Comparison of ENCODE assay signal across 14 mouse cellular contexts in the genomic region with DNA sequence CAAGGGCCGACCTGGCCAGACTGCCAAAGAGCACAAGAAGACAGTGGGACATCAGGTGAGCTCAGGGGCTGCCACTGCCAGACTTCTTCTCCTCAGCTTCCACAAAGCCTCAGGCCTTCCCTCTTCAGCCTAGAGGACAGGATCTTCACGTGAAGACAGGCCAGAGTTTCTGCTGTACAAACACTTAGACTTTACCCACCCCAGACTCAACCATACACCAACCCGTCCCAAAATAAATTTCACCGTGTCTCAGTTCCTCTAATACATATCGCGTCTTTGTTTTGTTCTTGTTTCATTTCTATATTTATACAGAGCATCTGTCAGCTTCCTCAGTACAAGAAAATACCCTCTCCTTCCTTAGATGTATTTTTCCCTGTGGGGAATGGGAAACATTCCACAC.
DNase-seq lines count a peak whose midpoint lies in the region; ATAC-seq lines count a peak whose summit lies in the region.
"Had no signal": no experiment of that assay in that cellular context is flagged by ENCODE, and none has a peak within 500 bp of the region (broad histone marks: within the 10 kb centered on the region; RNA-seq: fewer than 3 reads in every experiment).

No protein-coding gene starts in this region.

- intact Hi-C loops in left cerebral cortex, postnatal 10 days (cut with DNase I) = no loop called here

- H3K36me3 ChIP-seq in embryonic facial prominence, embryonic 14.5 days (ENCODE audit: control insufficient read depth, insufficient read depth, low read length) = peaks cover 33% of the 10 kb centered on the region
- H3K36me3 ChIP-seq in embryonic facial prominence, embryonic 10.5 days (replicated peaks) = peaks cover 60% of the 10 kb centered on the region
- H3K36me3 ChIP-seq in intestine, embryonic 15.5 days = no peaks in the 10 kb centered on the region

- WGBS in embryonic facial prominence, embryonic 14.5 days = 85% methylated on average over 6 of the region's 6 CpGs
- WGBS in embryonic facial prominence, embryonic 10.5 days = 92% methylated on average over 6 of the region's 6 CpGs
- WGBS in intestine, embryonic 15.5 days = 78% methylated on average over 6 of the region's 6 CpGs

- H3K4me1 ChIP-seq in embryonic facial prominence, embryonic 14.5 days (ENCODE audit: control insufficient read depth, insufficient read depth, low read length) = no peaks in the 10 kb centered on the region
- H3K4me1 ChIP-seq in embryonic facial prominence, embryonic 10.5 days = no peaks in the 10 kb centered on the region
- H3K4me1 ChIP-seq in intestine, embryonic 15.5 days (replicated peaks) = no peaks in the 10 kb centered on the region

- peak; percentile 5 for DNase-seq in embryonic facial prominence, embryonic 14.5 days (ENCODE audit: low spot score)
- DNase-seq in embryonic facial prominence, embryonic 10.5 days (ENCODE audit: low spot score) = no peak
- peak; percentile 8 for DNase-seq in left cerebral cortex, adult 11 months (ENCODE audit: low spot score)
- no peak for DNase-seq in left cerebral cortex, postnatal 10 days (ENCODE audit: extremely low spot score in 1 of 2, low spot score in 2 of 2)
- DNase-seq in skeletal muscle tissue, adult 2 months (ENCODE audit: low read depth, low spot score) = peak; percentile 7
- DNase-seq in c-Kit-positive CD71-positive TER-119-positive erythroid progenitor cells, embryonic 14.5 days (ENCODE audit: low spot score) = no peak
- DNase-seq: adrenal gland, postnatal 14 days; cerebellum, adult 18-20 months; embryo, embryonic 11 days; thymus, adult 2 months had no signal

- no peaks in the 10 kb centered on the region for H3K9me3 ChIP-seq in embryonic facial prominence, embryonic 14.5 days (ENCODE audit: control insufficient read depth, low read length)
- no peaks in the 10 kb centered on the region for H3K9me3 ChIP-seq in embryonic facial prominence, embryonic 10.5 days
- no peaks in the 10 kb centered on the region for H3K9me3 ChIP-seq in intestine, embryonic 15.5 days

- no peak overlapping the region for H3K4me3 ChIP-seq in embryonic facial prominence, embryonic 14.5 days (ENCODE audit: low read depth, low read length)
- H3K4me3 ChIP-seq in embryonic facial prominence, embryonic 10.5 days = no peak overlapping the region
- no peak overlapping the region for H3K4me3 ChIP-seq in intestine, embryonic 15.5 days (replicated peaks)

- ATAC-seq in embryonic facial prominence, embryonic 14.5 days (ENCODE audit: low read depth) = no peak
- ATAC-seq in common myeloid progenitor, adult 5-6 weeks (replicated peaks; ENCODE audit: low read depth, poor library complexity, severe bottlenecking) = 0 out of 2 replicates have a peak, but pooled peaks have one; percentile 32
- ATAC-seq in intestine, embryonic 15.5 days = no peak
- ATAC-seq: inflammation-experienced regulatory T-cells, adult 6 months had no signal

- no peak overlapping the region for H3K4me2 ChIP-seq in embryonic facial prominence, embryonic 14.5 days (ENCODE audit: low read depth, low read length)
- H3K4me2 ChIP-seq in intestine, embryonic 15.5 days (replicated peaks) = no peak overlapping the region

- H3K27me3 ChIP-seq in embryonic facial prominence, embryonic 14.5 days (replicated peaks; ENCODE audit: control insufficient read depth, insufficient read depth, low read length) = no peaks in the 10 kb centered on the region
- no peaks in the 10 kb centered on the region for H3K27me3 ChIP-seq in embryonic facial prominence, embryonic 10.5 days (replicated peaks; ENCODE audit: low read depth, poor library complexity, severe bottlenecking)
- no peaks in the 10 kb centered on the region for H3K27me3 ChIP-seq in intestine, embryonic 15.5 days (replicated peaks)

- H3K9ac ChIP-seq in embryonic facial prominence, embryonic 14.5 days (ENCODE audit: low read depth, low read length) = no peak overlapping the region
- H3K9ac ChIP-seq in intestine, embryonic 15.5 days = no peak overlapping the region
- H3K9ac ChIP-seq: liver, embryonic 14.5 days had no signal

- no peak overlapping the region for H3K27ac ChIP-seq in embryonic facial prominence, embryonic 14.5 days (replicated peaks; ENCODE audit: low read depth, low read length)
- no peak overlapping the region for H3K27ac ChIP-seq in embryonic facial prominence, embryonic 10.5 days (replicated peaks)
- no peak overlapping the region for H3K27ac ChIP-seq in intestine, embryonic 15.5 days
- H3K27ac ChIP-seq: liver, embryonic 14.5 days had no signal

Comparison
In these comparisons a context has a peak if more than half of its experiments do, and no peak if none do; other contexts are left out.
1. DNase-seq: peak in embryonic facial prominence, embryonic 14.5 days (single experiment), left cerebral cortex, adult 11 months (single experiment) and skeletal muscle tissue, adult 2 months (single experiment); none in embryonic facial prominence, embryonic 10.5 days (single experiment), left cerebral cortex, postnatal 10 days (0 of 2) and c-Kit-positive CD71-positive TER-119-positive erythroid progenitor cells, embryonic 14.5 days (single experiment).